Comparison of ENCODE assay signal across 8 mouse cellular contexts in the genomic region with DNA sequence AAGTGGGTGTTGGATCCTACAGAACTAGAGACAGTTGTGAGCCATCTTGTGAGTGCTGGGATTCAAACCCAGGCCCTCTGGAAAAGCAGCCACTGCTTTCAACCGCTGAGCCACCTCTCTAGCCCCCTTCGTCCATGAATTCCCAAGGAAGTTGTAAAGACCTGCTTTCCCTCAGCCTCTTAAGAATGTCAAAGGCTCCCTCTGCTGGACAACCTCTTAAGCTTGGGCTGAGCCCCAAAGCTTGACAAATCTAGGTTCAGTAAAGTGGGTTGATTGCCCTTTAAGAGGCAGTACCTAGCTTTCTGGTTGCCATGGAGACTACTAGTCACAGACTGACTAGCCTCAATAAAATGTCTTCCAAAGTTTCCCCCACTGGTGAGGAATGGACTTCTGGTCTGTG. TPM values are rescaled to one million over a fixed set of nuclear protein-coding genes. Genes with fewer than 3 reads are reported as not detected.
A peak's percentile ranks its signal among the peaks of the same experiment; 100 is the strongest.
DNase-seq lines count a peak whose midpoint lies in the region; ATAC-seq and TF ChIP-seq lines count a peak whose summit lies in the region.

A gene (plus strand): TSS at position 297 of the 400 bp plus-strand sequence.

- no peak for TF ChIP-seq POLR2A in MEL (IDR thresholded peaks at IDR 0.05; ENCODE audit: control insufficient read depth in 1 of 2, insufficient read depth in 1 of 2, low read depth in 1 of 2, low read length in 2 of 2, poor library complexity in 1 of 2)

- H3K9ac ChIP-seq in MEL (ENCODE audit: control insufficient read depth, low read depth, low read length, poor library complexity, severe bottlenecking), result no peak within 1 kb of the TSS
- H3K9ac ChIP-seq in forebrain, embryonic 12.5 days, result no peak within 1 kb of the TSS
- no peak within 1 kb of the TSS for H3K9ac ChIP-seq in heart, postnatal 0 days (replicated peaks; ENCODE audit: low read depth, low read length)
- no peak within 1 kb of the TSS for H3K9ac ChIP-seq in liver, embryonic 11.5 days (ENCODE audit: low read depth, low read length)
- H3K9ac ChIP-seq in neural tube, embryonic 11.5 days (ENCODE audit: low read length), result no peak within 1 kb of the TSS

- H3K27ac ChIP-seq in MEL (ENCODE audit: control insufficient read depth, low read depth, low read length), result no peak within 1 kb of the TSS
- no peak within 1 kb of the TSS for H3K27ac ChIP-seq in forebrain, embryonic 12.5 days
- no peak within 1 kb of the TSS for H3K27ac ChIP-seq in heart, postnatal 0 days (ENCODE audit: low read depth)
- H3K27ac ChIP-seq in liver, embryonic 11.5 days (ENCODE audit: low read depth, low read length), result no peak within 1 kb of the TSS
- H3K27ac ChIP-seq in neural tube, embryonic 11.5 days (ENCODE audit: low read depth, low read length), result no peak within 1 kb of the TSS

- H3K9me3 ChIP-seq in MEL (replicated peaks; ENCODE audit: insufficient read depth, low read length), result no peaks in the 10 kb centered on the region
- no peaks in the 10 kb centered on the region for H3K9me3 ChIP-seq in forebrain, embryonic 12.5 days
- no peaks in the 10 kb centered on the region for H3K9me3 ChIP-seq in heart, postnatal 0 days (replicated peaks; ENCODE audit: control insufficient read depth, low read length)
- H3K9me3 ChIP-seq in liver, embryonic 11.5 days (ENCODE audit: control insufficient read depth, low read length), result no peaks in the 10 kb centered on the region
- H3K9me3 ChIP-seq in neural tube, embryonic 11.5 days (ENCODE audit: control insufficient read depth, low read length), result no peaks in the 10 kb centered on the region

- WGBS in forebrain, embryonic 12.5 days, result 0% methylated on average over 2 of the region's 2 CpGs
- WGBS in heart, postnatal 0 days, result 3% methylated on average over 2 of the region's 2 CpGs
- WGBS in liver, embryonic 11.5 days, result 2% methylated on average over 2 of the region's 2 CpGs
- 3% methylated on average over 2 of the region's 2 CpGs for WGBS in neural tube, embryonic 11.5 days

- no peaks in the 10 kb centered on the region for H3K79me2 ChIP-seq in MEL (ENCODE audit: control insufficient read depth, insufficient read depth, low read length, poor library complexity)

- H3K4me3 ChIP-seq in MEL (ENCODE audit: control insufficient read depth in 1 of 2, insufficient read depth in 1 of 2, low read depth in 2 of 2, low read length in 2 of 2), result no peak within 1 kb of the TSS
- H3K4me3 ChIP-seq in forebrain, embryonic 12.5 days (replicated peaks), result no peak within 1 kb of the TSS
- no peak within 1 kb of the TSS for H3K4me3 ChIP-seq in heart, postnatal 0 days (ENCODE audit: low read depth, low read length)
- H3K4me3 ChIP-seq in liver, embryonic 11.5 days (ENCODE audit: low read depth, low read length), result no peak within 1 kb of the TSS
- H3K4me3 ChIP-seq in neural tube, embryonic 11.5 days (ENCODE audit: low read depth, low read length), result no peak within 1 kb of the TSS

- peak; percentile 70; the same call in 1 of the 2 replicates for ATAC-seq in forebrain, embryonic 12.5 days (ENCODE audit: low FRiP score)
- peak; percentile 74 for ATAC-seq in heart, postnatal 0 days (ENCODE audit: insufficient read depth, low read depth)
- ATAC-seq in liver, embryonic 11.5 days (replicated peaks; ENCODE audit: low FRiP score), result peak; percentile 49; the same call in 1 of the 2 replicates
- ATAC-seq in neural tube, embryonic 11.5 days (ENCODE audit: insufficient read depth, low FRiP score, low TSS enrichment), result peak; percentile 68

- TF ChIP-seq EP300 in MEL (IDR thresholded peaks at IDR 0.05; ENCODE audit: low read depth in 1 of 2, low read length in 2 of 2), result no peak
- no peak for TF ChIP-seq EP300 in heart, postnatal 0 days (IDR thresholded peaks at IDR 0.05; ENCODE audit: low read depth)

- H3K4me2 ChIP-seq in forebrain, embryonic 12.5 days, result no peak within 1 kb of the TSS
- no peak within 1 kb of the TSS for H3K4me2 ChIP-seq in heart, postnatal 0 days (ENCODE audit: low read depth, low read length)
- no peak within 1 kb of the TSS for H3K4me2 ChIP-seq in liver, embryonic 11.5 days
- H3K4me2 ChIP-seq in neural tube, embryonic 11.5 days (ENCODE audit: low read depth), result no peak within 1 kb of the TSS

- no peaks in the 10 kb centered on the region for H3K27me3 ChIP-seq in MEL (ENCODE audit: control insufficient read depth in 1 of 2, insufficient read depth in 2 of 2, low read length in 2 of 2)
- H3K27me3 ChIP-seq in forebrain, embryonic 12.5 days, result no peaks in the 10 kb centered on the region
- H3K27me3 ChIP-seq in heart, postnatal 0 days (ENCODE audit: control insufficient read depth, insufficient read depth, low read length), result no peaks in the 10 kb centered on the region
- no peaks in the 10 kb centered on the region for H3K27me3 ChIP-seq in liver, embryonic 11.5 days (replicated peaks; ENCODE audit: control insufficient read depth, insufficient read depth, low read length)
- no peaks in the 10 kb centered on the region for H3K27me3 ChIP-seq in neural tube, embryonic 11.5 days (ENCODE audit: control insufficient read depth, insufficient read depth, low read length)

- no peaks in the 10 kb centered on the region for H3K4me1 ChIP-seq in MEL (ENCODE audit: control insufficient read depth in 1 of 2, insufficient read depth in 2 of 2, low read length in 2 of 2)
- peaks cover 3% of the 10 kb centered on the region for H3K4me1 ChIP-seq in forebrain, embryonic 12.5 days
- no peaks in the 10 kb centered on the region for H3K4me1 ChIP-seq in heart, postnatal 0 days (ENCODE audit: control insufficient read depth, insufficient read depth)
- H3K4me1 ChIP-seq in liver, embryonic 11.5 days (replicated peaks; ENCODE audit: control insufficient read depth, insufficient read depth, low read length), result 0 out of 2 replicates have a peak, but pooled peaks cover 3% of the 10 kb centered on the region
- no peaks in the 10 kb centered on the region for H3K4me1 ChIP-seq in neural tube, embryonic 11.5 days (ENCODE audit: control insufficient read depth, insufficient read depth, low read length)

- H3K36me3 ChIP-seq in MEL (ENCODE audit: control insufficient read depth in 1 of 2, insufficient read depth in 2 of 2, low read length in 2 of 2), result no peaks in the 10 kb centered on the region
- no peaks in the 10 kb centered on the region for H3K36me3 ChIP-seq in forebrain, embryonic 12.5 days (replicated peaks)
- H3K36me3 ChIP-seq in heart, postnatal 0 days (replicated peaks; ENCODE audit: control insufficient read depth, insufficient read depth, low read length), result no peaks in the 10 kb centered on the region
- H3K36me3 ChIP-seq in liver, embryonic 11.5 days (ENCODE audit: control insufficient read depth, insufficient read depth, low read length), result no peaks in the 10 kb centered on the region
- H3K36me3 ChIP-seq in neural tube, embryonic 11.5 days (ENCODE audit: control insufficient read depth, insufficient read depth, low read length), result no peaks in the 10 kb centered on the region

- peak; percentile 90 for TF ChIP-seq RAD21 in MEL (IDR thresholded peaks at IDR 0.05; ENCODE audit: low read depth, low read length)

- TF ChIP-seq CTCF in MEL (IDR thresholded peaks at IDR 0.05 in 2 of 3, conservative IDR thresholded peaks at IDR 0.05 in 1 of 3; ENCODE audit: control insufficient read depth in 1 of 3, insufficient read depth in 1 of 3, low read depth in 2 of 3, low read length in 3 of 3, poor library complexity in 1 of 3, severe bottlenecking in 1 of 3), result peak; percentile 70 to 95 (median 73)
- TF ChIP-seq CTCF in heart, postnatal 0 days (IDR thresholded peaks at IDR 0.05; ENCODE audit: low read depth), result peak; percentile 92

- DNase-seq in MEL (ENCODE audit: low read depth, low spot score), result peak; percentile 84
- peak; percentile 51 for DNase-seq in c-Kit-positive CD71-positive TER-119-positive erythroid progenitor cells, embryonic 14.5 days (ENCODE audit: low spot score)
- DNase-seq in heart, postnatal 0 days (ENCODE audit: low spot score), result peak; percentile 86
- peak; percentile 85 for DNase-seq in kidney, postnatal 14 days
- DNase-seq in liver, embryonic 11.5 days (ENCODE audit: low spot score), result no peak
- peak; percentile 79 for DNase-seq in neural tube, embryonic 11.5 days (ENCODE audit: low spot score)
- DNase-seq in testis, postnatal 10 days (ENCODE audit: low spot score), result peak; percentile 75

TF ChIP-seq in MEL, 35 proteins besides CTCF, POLR2A, EP300 and RAD21:
- TF ChIP-seq ZC3H11A (IDR thresholded peaks at IDR 0.05; ENCODE audit: low read depth, low read length), result peak; percentile 92
- TF ChIP-seq SIN3A (IDR thresholded peaks at IDR 0.05; ENCODE audit: low read length), result peak; percentile 53
- TF ChIP-seq SMC3 (IDR thresholded peaks at IDR 0.05; ENCODE audit: low read depth, low read length), result peak; percentile 96
- no peak for TF ChIP-seq NRF1 (IDR thresholded peaks at IDR 0.05; ENCODE audit: insufficient read depth, low read depth, low read length, poor library complexity, severe bottlenecking)

RNA-seq across cellular contexts. Expression of the gene that starts here (rescaled TPM):
- 0.08 TPM in 1 of 2 replicates, not detected in the other for total RNA-seq in MEL (2012; rRNA removed)
- polyA plus RNA-seq in MEL (2012; ENCODE audit: insufficient read depth in 1 of 2, insufficient read length in 2 of 2, low read depth in 1 of 2, low replicate concordance in 2 of 2, missing spikeins in 1 of 2), result under 1 TPM in 1 of 2 experiments, not detected in 1; 0.08 TPM
- polyA plus RNA-seq in forebrain, embryonic 12.5 days (2016; fragmentation: Nextera tagmentation; extraction: Ambion mirVana), result 0.60 and 1.1 TPM in 2 replicates
- 0.12 TPM in 1 of 2 replicates, not detected in the other for total RNA-seq in heart, postnatal 0 days (2014; rRNA removed; ENCODE audit: low replicate concordance)
- 0.51 and 0.61 TPM in 2 replicates for polyA plus RNA-seq in heart, postnatal 0 days (2015; fragmentation: Nextera tagmentation; extraction: Ambion mirVana)
- polyA plus RNA-seq in liver, embryonic 11.5 days (2014; fragmentation: Nextera tagmentation; extraction: Ambion mirVana), result 0.21 TPM in 1 of 2 replicates, not detected in the other
- polyA plus RNA-seq in neural tube, embryonic 11.5 days (2014; fragmentation: Nextera tagmentation; extraction: Ambion mirVana), result 0.20 and 0.26 TPM in 2 replicates

Comparison
In these comparisons a context has a peak if more than half of its experiments do, and no peak if none do; other contexts are left out.
1. Peak in DNase-seq in MEL; RNA of the gene not detected or under 1 TPM.
2. Peak in DNase-seq and ATAC-seq in heart, postnatal 0 days; RNA of the gene not detected or under 1 TPM.
3. Peak in ATAC-seq in liver, embryonic 11.5 days; RNA of the gene not detected or under 1 TPM.
4. Peak in DNase-seq and ATAC-seq in neural tube, embryonic 11.5 days; RNA of the gene not detected or under 1 TPM.